Mouse (Mus musculus): Measurements from ENCODE around the gene Egr2.

GRCm38 (mm10) chr10:67493556-67493955, 41.7 kb upstream of the Egr2 start:
- TF ChIP-seq USF1 (IDR thresholded peaks at IDR 0.05; ENCODE audit: low read depth) (no peak), MAX (IDR thresholded peaks at IDR 0.05) (no peak), CTCF (IDR thresholded peaks at IDR 0.05; ENCODE audit: control insufficient read depth, insufficient read depth, insufficient read length) (no peak), MYOG (IDR thresholded peaks at IDR 0.05; ENCODE audit: control insufficient read depth, extremely low read depth, insufficient read length) (no peak), FOSL1 (IDR thresholded peaks at IDR 0.05; ENCODE audit: insufficient read depth, low read length, poor library complexity, severe bottlenecking) (peak; percentile 22)
